Mouse (Mus musculus) heart, postnatal 4 days (tissue): ENCODE measurements at regions not wholly inside any gene's neighbourhood (a gene's known extent, or its start where the extent isn't known, plus 50 kb on each side); places are given as distances from the start of the nearest gene placed in this dataset.

Source experiments
- DNase-seq: peaks from one replicate; pipeline ENCODE4 v3.0.0; 2021

- no peak for DNase-seq
Observed at GRCm38 (mm10) chrX:95291676-95292075, 95.0 kb upstream of the Arhgef9 start.

- no peak for DNase-seq
Observed at GRCm38 (mm10) chrX:95282038-95282437, 85.4 kb upstream of the Arhgef9 start.

GRCm38 (mm10) chrX:95253517-95253916 lies 56.9 kb upstream of the Arhgef9 start:
- peak; percentile 41 for DNase-seq
